Mouse (Mus musculus) adipose tissue, adult 10 weeks (tissue): ENCODE measurements around the gene Olfr140. TPM values are rescaled to one million over a fixed set of nuclear protein-coding genes. Genes with fewer than 3 reads are reported as not detected.

ENCODE experiments used
- polyA plus RNA-seq: library from polyadenylated mRNA; stranded (reverse); fragments of 350-450 nt; fragmentation: Illumina TruSeq; extraction: RNeasy Lipid Tissue Mini Kit (QIAGEN cat#74804); gene quantifications from one replicate; pipeline ENCODE4 v1.2.3, GENCODE M21; 2014; ENCODE audit warnings: low read depth, low replicate concordance

The Olfr140 gene
- not detected for polyA plus RNA-seq

GRCm38 (mm10) chr2:90063494-90063893 lies at the start of gene Olfr140:
Olfr140 (minus strand) TSS chr2:90063594.

GRCm38 (mm10) chr2:90035037-90035436 lies 28.4 kb downstream of the Olfr140 start, which contains the start of gene Olfr1265:
Olfr1265 (plus strand) TSS chr2:90035337.

DNA sequence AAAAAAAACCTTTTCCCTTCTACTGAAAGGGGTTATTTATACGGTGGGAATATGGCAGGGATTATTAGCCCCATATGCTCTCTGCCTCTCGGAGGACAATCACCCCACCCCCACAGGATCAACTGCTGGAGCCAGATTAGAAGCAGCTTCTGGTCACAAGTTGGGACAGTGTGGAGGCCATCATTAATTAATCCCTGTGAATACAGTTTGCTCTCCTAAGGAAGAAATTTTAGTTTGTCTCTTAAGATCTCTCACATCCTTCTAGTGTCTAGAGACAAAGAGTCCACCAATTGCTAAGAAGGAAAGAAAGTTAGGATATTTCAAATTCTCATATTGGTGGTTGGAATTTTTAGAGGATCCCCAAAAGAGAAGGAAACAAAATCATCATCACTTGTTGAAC lies 37.9 kb downstream of the Olfr140 start, which contains the start of gene Olfr1264:
TSS of gene Olfr1264 (minus strand) at position 101 of the 400 bp plus-strand sequence.

DNA sequence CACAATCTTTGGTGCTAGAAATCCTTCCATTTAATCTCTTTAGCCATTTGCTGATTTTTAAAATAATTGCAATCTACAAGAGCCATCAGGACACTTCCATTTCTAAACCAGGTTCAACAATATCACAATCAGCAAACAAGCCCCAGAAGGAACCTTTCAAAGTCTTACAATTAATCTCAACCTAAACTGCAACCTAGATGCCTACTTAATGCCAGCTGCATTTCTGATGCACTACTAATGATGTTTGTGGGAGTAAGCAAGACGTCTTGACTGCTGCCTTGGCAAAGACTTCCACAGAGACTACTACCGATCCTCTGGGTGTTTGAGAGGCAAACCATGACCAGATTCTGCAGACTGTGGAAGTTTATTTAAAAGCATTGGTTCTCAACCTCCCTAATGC lies 51.6 kb downstream of the Olfr140 start, which contains the start of gene Olfr1263:
TSS of gene Olfr1263 (plus strand) at position 301 of the 400 bp plus-strand sequence.

DNA sequence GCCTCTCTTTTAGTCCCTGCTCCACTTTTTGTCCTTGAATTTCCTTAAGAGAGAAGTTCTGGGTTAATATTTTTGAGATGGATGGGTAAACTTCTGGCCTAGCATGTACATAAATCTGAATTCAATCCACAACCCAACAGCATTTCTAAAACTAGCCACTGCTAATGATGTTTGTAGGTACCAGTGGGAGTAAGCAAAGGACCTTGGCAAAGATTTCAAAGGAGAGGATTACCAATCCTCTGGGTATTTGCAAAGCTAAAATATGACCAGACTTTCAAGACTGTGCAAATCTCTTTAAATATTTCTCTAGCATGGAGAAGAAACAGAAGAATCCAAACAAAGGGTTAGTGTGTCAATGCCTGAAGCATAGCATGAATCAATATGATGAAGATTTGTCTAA lies 63.5 kb downstream of the Olfr140 start, which contains the start of gene Olfr1262:
TSS of gene Olfr1262 (plus strand) at position 301 of the 400 bp plus-strand sequence.

Other genes starting within 250 kb of the Olfr140 start
- not detected for gene Olfr1256, start 222.0 kb downstream of the Olfr140 start, polyA plus RNA-seq
- not detected for gene Olfr48, start 215.4 kb downstream of the Olfr140 start, polyA plus RNA-seq
- not detected for gene Olfr1257, start 185.2 kb downstream of the Olfr140 start, polyA plus RNA-seq
- gene Olfr1258, start 136.3 kb downstream of the Olfr140 start, polyA plus RNA-seq, result not detected
- gene Olfr1259, start 114.9 kb downstream of the Olfr140 start, polyA plus RNA-seq, result not detected
- gene Olfr1260, start 89.3 kb downstream of the Olfr140 start, polyA plus RNA-seq, result not detected
- not detected for gene Olfr1261, start 72.4 kb downstream of the Olfr140 start, polyA plus RNA-seq
- not detected for gene Olfr1262, start 63.4 kb downstream of the Olfr140 start, polyA plus RNA-seq
- not detected for gene Olfr1263, start 51.5 kb downstream of the Olfr140 start, polyA plus RNA-seq
- not detected for gene Olfr1264, start 38.0 kb downstream of the Olfr140 start, polyA plus RNA-seq
- gene Olfr1265, start 28.3 kb downstream of the Olfr140 start, polyA plus RNA-seq, result not detected
- gene Olfr1269, start 57.8 kb upstream of the Olfr140 start, polyA plus RNA-seq, result not detected
- gene Olfr32, start 78.7 kb upstream of the Olfr140 start, polyA plus RNA-seq, result not detected
- not detected for gene Olfr1270, start 89.5 kb upstream of the Olfr140 start, polyA plus RNA-seq
- gene Olfr1506, start 160.9 kb upstream of the Olfr140 start, polyA plus RNA-seq, result not detected
- gene Olfr142, start 194.0 kb upstream of the Olfr140 start, polyA plus RNA-seq, result not detected
- not detected for gene Olfr1271, start 207.4 kb upstream of the Olfr140 start, polyA plus RNA-seq
- gene Olfr1272, start 229.2 kb upstream of the Olfr140 start, polyA plus RNA-seq, result not detected